Mouse (Mus musculus) hindbrain, embryonic 12.5 days (tissue): ENCODE results near the gene Zbed4. TPM values are rescaled to one million over a fixed set of nuclear protein-coding genes. Genes with fewer than 3 reads are reported as not detected.
"Not testable (repeated sequence)": the region's sequence is repeated elsewhere in the genome, so short reads cannot be mapped to it uniquely, and the experiment has no call there.

ENCODE experiments used
- ATAC-seq: fragments of 200-750 bp; cut with Nextera tagmentation; 2 replicates; pipeline ENCODE4 v1.8.0; 2017; ENCODE audit warnings: moderate TSS enrichment; ENCODE audit not compliant: low FRiP score
- H3K27ac ChIP-seq: fragments of 300-500 bp; sonication (generic); 2 replicates; pipeline ENCODE4 v1.5.1; 2016; ENCODE audit warnings: mild to moderate bottlenecking
- H3K27me3 ChIP-seq: fragments of 300-500 bp; sonication (generic); 2 replicates; pipeline ENCODE4 v1.6.1; 2016; ENCODE audit warnings: mild to moderate bottlenecking
- H3K36me3 ChIP-seq: fragments of 300-500 bp; sonication (generic); 2 replicates; pipeline ENCODE4 v1.6.1; 2016; ENCODE audit warnings: mild to moderate bottlenecking
- H3K4me1 ChIP-seq: fragments of 300-500 bp; sonication (generic); 2 replicates; pipeline ENCODE4 v1.6.1; 2016
- H3K4me2 ChIP-seq: fragments of 300-500 bp; sonication (generic); replicated peaks from 2 replicates; pipeline ENCODE4 v1.6.1; 2016; ENCODE audit warnings: mild to moderate bottlenecking
- H3K4me3 ChIP-seq: fragments of 300-500 bp; sonication (generic); 2 replicates; pipeline ENCODE4 v1.5.1; 2016; ENCODE audit warnings: mild to moderate bottlenecking
- H3K9ac ChIP-seq: fragments of 300-500 bp; sonication (generic); 2 replicates; pipeline ENCODE4 v1.6.1; 2016; ENCODE audit warnings: mild to moderate bottlenecking, moderate library complexity
- H3K9me3 ChIP-seq: fragments of 300-500 bp; sonication (generic); replicated peaks from 2 replicates; pipeline ENCODE4 v1.6.1; 2016; ENCODE audit warnings: mild to moderate bottlenecking
- WGBS: fragments of 180-500 bp; shearing (Covaris S2); methylation state at CpG from one replicate; pipeline ENCODE4 v1.1.7; 2016; 5-methylcytosine and 5-hydroxymethylcytosine counted together
- polyA plus RNA-seq: library from polyadenylated mRNA; unstranded; fragments of >200 nt; fragmentation: Nextera tagmentation; extraction: Ambion mirVana; gene quantifications from 2 replicates; pipeline ENCODE4 v1.2.1, GENCODE M21; 2016

Gene Zbed4
- polyA plus RNA-seq: 37.1 and 37.3 TPM in 2 replicates

GRCm38 (mm10) chr15:88751564-88752402, at the start of gene Zbed4:
Gene Zbed4 (plus strand): TSS chr15:88751660.
- peak within 1 kb of the TSS; percentile 77 for H3K4me2 ChIP-seq
- H3K27ac ChIP-seq: peak within 1 kb of the TSS; percentile 96
- peaks cover 15% of the 10 kb centered on the region for H3K36me3 ChIP-seq
- peak within 1 kb of the TSS; percentile 96 for H3K9ac ChIP-seq
- H3K4me1 ChIP-seq: peaks cover 23% of the 10 kb centered on the region
- peak; percentile 84 for ATAC-seq
- peak within 1 kb of the TSS; percentile 95 for H3K4me3 ChIP-seq
- under 1% methylated on average over 61 of the region's 119 CpGs for WGBS
- no peaks in the 10 kb centered on the region for H3K27me3 ChIP-seq
- no peaks in the 10 kb centered on the region for H3K9me3 ChIP-seq

GRCm38 (mm10) chr15:88702501-88702900, 49.0 kb upstream of the Zbed4 start:
- no peaks in the 10 kb centered on the region for H3K4me1 ChIP-seq
- no peak for ATAC-seq
- no peak overlapping the region for H3K4me3 ChIP-seq
- H3K36me3 ChIP-seq: peaks cover 93% of the 10 kb centered on the region
- H3K9me3 ChIP-seq: no peaks in the 10 kb centered on the region
- no peaks in the 10 kb centered on the region for H3K27me3 ChIP-seq
- H3K27ac ChIP-seq: no peak overlapping the region
- no peak overlapping the region for H3K4me2 ChIP-seq
- 72% methylated on average over 3 of the region's 3 CpGs for WGBS
- no peak overlapping the region for H3K9ac ChIP-seq

DNA sequence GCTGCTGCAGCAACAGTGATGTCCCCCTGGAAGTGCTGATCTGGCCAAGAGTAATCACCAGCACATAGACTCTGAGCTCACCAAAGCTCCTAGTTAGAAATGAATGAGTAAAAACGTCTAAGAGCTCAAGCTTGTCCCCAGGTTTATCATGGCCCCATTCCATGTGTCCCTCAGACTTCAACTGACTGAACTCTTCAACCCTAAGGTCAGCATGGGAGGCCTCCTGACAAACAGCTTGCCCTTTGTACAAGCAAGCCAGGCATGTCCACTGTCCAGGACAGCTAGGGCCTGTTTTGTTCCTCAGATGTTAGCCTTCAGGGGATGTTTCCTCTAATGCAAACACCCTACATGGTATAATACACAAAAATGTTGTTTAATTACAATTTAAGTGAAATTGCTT, 47.2 kb upstream of the Zbed4 start:
- H3K4me2 ChIP-seq: no peak overlapping the region
- no peak overlapping the region for H3K27ac ChIP-seq
- no peak for ATAC-seq
- H3K4me1 ChIP-seq: no peaks in the 10 kb centered on the region
- no peak overlapping the region for H3K4me3 ChIP-seq
- peaks cover 93% of the 10 kb centered on the region for H3K36me3 ChIP-seq
- H3K9ac ChIP-seq: no peak overlapping the region
- no peaks in the 10 kb centered on the region for H3K9me3 ChIP-seq
- H3K27me3 ChIP-seq: no peaks in the 10 kb centered on the region
- WGBS: 74% methylated on average over 1 of the region's 1 CpGs

DNA sequence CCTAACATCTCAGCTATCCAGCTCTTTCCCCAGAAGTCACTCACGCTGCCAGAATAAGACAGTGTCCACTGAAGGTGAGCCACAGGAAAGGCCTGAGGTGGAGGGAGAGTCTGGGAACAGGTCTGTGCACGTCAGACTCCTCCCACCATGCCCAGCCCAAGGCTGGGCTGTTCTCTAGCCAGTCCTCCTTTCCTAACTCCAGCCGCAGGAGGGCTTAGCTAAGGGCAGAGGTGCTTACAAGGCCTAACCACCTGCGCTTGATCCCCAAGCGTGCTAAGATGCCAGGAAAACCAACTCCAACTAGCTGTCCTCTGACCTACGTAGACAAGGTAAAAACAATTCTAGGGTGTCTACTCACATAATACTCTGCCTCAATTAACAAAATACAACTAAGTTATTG, 45.1 kb upstream of the Zbed4 start:
- H3K9me3 ChIP-seq: no peaks in the 10 kb centered on the region
- 95% methylated on average over 6 of the region's 6 CpGs for WGBS
- no peak overlapping the region for H3K4me3 ChIP-seq
- peaks cover 93% of the 10 kb centered on the region for H3K36me3 ChIP-seq
- no peaks in the 10 kb centered on the region for H3K27me3 ChIP-seq
- no peak overlapping the region for H3K4me2 ChIP-seq
- no peak overlapping the region for H3K9ac ChIP-seq
- no peak for ATAC-seq
- H3K27ac ChIP-seq: no peak overlapping the region
- no peaks in the 10 kb centered on the region for H3K4me1 ChIP-seq

DNA sequence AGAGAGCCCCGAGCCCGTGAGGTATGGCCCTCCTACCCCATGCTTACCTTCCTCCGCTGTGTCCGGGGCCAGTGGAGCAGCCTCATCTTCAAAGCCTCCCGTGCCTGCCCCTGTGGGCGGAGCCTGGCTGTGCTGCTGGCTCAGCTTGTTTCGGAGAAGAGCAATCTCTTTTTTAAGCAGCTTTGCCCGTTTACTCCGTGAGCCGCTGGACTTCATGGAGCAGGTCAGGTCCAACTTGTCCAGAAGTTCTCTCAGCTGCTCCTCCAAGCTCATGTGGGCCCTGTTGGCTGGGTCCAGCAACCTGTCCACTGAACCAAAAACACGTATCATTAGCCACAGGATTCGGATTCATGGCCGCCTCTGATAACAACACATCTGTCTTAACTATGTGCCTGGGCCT, 44.5 kb upstream of the Zbed4 start:
- peaks cover 95% of the 10 kb centered on the region for H3K36me3 ChIP-seq
- H3K4me2 ChIP-seq, H3K27me3 ChIP-seq, H3K4me1 ChIP-seq, H3K27ac ChIP-seq, ATAC-seq, H3K9me3 ChIP-seq, H3K9ac ChIP-seq, H3K4me3 ChIP-seq: not testable (repeated sequence)
- 82% methylated on average over 13 of the region's 13 CpGs for WGBS

GRCm38 (mm10) chr15:88708204-88708603, 43.3 kb upstream of the Zbed4 start:
- Histone ChIP-seq H3K9ac (no peak overlapping the region), H3K4me1 (no peaks in the 10 kb centered on the region), H3K36me3 (peaks cover 98% of the 10 kb centered on the region), H3K9me3 (no peaks in the 10 kb centered on the region), H3K27me3 (no peaks in the 10 kb centered on the region), H3K27ac (no peak overlapping the region), H3K4me2 (no peak overlapping the region), H3K4me3 (no peak overlapping the region)
- WGBS: 93% methylated on average over 5 of the region's 5 CpGs
- ATAC-seq: no peak

DNA sequence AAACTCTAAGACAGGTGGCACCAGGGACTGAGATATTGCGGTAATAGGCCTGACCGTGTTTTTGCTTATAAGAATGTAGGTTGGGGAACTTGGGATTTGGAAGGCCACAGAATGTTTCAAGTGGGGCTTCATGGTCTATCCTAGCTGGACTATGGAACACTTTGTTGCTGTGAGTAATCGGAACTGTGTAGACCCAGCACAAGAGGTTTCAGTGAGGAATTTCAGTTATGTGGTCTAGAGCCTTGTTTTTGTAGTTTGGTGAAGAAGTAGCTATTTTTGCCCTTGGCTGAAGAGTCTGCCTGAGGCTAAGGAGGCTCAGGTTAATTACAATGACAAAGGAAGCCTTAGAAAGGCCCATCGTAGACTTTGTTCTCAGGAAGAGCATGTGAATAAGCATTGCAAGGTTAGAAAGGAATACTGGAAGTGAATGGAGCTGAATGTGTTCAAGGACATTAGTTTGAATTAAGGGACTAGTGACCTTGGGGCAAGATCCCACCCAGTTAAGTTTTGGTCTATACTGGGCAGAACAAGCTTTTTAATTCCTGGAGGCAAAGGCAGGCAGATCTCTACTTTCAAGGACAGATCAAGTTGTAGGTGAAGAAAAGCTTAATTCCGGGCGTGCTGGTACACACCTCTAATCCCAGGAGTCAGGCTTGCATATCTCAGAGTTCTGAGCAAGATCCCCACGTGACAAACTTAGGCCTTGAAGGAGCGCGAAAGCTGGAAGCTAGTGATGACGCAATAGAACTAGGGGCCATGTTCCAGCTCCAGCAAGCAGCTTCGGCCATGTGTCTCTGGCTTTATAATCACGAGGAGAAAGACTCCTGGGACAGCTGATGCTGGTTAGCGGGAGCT, 42.6 kb upstream of the Zbed4 start:
- H3K4me2 ChIP-seq: no peak overlapping the region
- no peak overlapping the region for H3K4me3 ChIP-seq
- no peaks in the 10 kb centered on the region for H3K27me3 ChIP-seq
- 86% methylated on average over 13 of the region's 13 CpGs for WGBS
- H3K4me1 ChIP-seq: no peaks in the 10 kb centered on the region
- no peak overlapping the region for H3K9ac ChIP-seq
- no peaks in the 10 kb centered on the region for H3K9me3 ChIP-seq
- peaks cover 98% of the 10 kb centered on the region for H3K36me3 ChIP-seq
- H3K27ac ChIP-seq: no peak overlapping the region
- no peak for ATAC-seq

DNA sequence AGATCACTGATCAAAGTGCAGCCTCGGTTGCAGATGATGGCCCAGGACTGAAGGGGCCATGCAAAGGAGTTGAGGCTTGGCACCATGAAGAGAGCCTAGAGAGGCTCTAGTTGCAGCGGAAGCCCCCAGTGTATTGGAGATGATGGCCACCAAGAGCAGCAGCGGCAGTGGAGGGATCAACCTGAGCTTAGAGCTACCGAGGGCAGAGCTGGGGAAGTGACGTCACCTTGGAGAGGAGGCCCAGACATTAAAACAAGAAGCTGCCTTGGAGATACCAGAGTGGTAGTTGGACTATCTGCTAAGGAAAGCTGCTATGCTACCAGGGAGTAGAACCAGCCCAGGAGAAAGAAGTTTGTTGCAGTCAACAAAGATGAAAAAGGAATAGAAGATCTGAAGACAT, 41.6 kb upstream of the Zbed4 start:
- H3K27me3 ChIP-seq: no peaks in the 10 kb centered on the region
- no peaks in the 10 kb centered on the region for H3K4me1 ChIP-seq
- no peak overlapping the region for H3K4me3 ChIP-seq
- H3K4me2 ChIP-seq: no peak overlapping the region
- peaks cover 99% of the 10 kb centered on the region for H3K36me3 ChIP-seq
- no peaks in the 10 kb centered on the region for H3K9me3 ChIP-seq
- 92% methylated on average over 5 of the region's 5 CpGs for WGBS
- no peak overlapping the region for H3K27ac ChIP-seq
- no peak overlapping the region for H3K9ac ChIP-seq
- no peak for ATAC-seq

DNA sequence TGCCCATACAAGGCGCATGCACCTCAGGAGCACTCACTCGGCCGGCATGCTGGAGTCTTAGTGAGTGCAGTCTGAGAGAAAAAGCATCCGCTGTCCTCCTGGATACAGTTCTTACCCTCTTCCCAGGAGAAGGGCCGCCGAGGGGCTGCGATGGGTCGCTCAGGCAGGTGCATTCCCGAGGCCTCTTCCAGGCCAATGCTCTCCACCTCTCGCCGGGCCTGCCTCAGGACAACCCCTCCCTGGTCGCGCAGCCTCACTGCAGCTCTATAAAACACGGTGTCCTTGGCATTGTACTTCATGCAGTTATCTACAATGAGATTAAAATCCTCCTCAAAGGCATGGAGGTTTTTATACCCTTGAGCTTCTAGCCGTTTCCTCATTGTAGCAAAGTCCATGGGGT, 39.0 kb upstream of the Zbed4 start:
- peaks cover 96% of the 10 kb centered on the region for H3K36me3 ChIP-seq

DNA sequence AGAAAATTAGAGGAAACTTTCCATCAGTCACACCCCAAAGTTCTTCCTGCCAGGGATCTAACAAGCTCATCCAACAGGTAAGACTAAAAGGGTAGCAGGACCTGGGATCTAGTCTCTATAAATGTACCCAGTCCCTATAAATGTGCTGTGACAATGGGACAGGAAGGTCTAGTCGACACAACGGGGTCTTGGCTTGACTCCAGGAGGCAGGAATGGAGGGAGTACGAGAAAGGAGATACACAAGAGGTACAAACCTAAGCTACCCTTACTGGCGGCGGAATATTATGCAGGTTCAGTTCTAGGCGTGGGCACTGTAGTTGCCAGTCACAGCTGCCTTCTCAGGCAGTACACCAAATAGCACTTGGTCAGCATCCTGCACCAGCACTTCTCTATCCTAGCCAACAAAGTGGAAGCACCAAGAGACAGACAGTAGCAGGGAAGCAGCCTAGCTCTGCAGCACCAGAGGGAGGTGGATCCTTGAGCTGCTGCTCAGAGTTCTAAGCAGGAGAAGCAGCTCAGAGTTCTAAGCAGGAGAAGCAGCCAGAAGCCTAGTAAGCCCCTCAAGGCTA, 37.4 kb upstream of the Zbed4 start:
- no peaks in the 10 kb centered on the region for H3K9me3 ChIP-seq
- H3K9ac ChIP-seq: no peak overlapping the region
- H3K36me3 ChIP-seq: peaks cover 86% of the 10 kb centered on the region
- ATAC-seq: no peak
- no peak overlapping the region for H3K4me3 ChIP-seq
- no peaks in the 10 kb centered on the region for H3K27me3 ChIP-seq
- no peak overlapping the region for H3K27ac ChIP-seq
- no peak overlapping the region for H3K4me2 ChIP-seq
- WGBS: 89% methylated on average over 6 of the region's 6 CpGs
- H3K4me1 ChIP-seq: no peaks in the 10 kb centered on the region

More for the DNA sequence above, 39.0 kb upstream of the Zbed4 start:
- Histone ChIP-seq H3K4me1 (no peaks in the 10 kb centered on the region), H3K4me2 (no peak overlapping the region), H3K27ac (no peak overlapping the region), H3K27me3 (no peaks in the 10 kb centered on the region), H3K4me3 (no peak overlapping the region), H3K9me3 (no peaks in the 10 kb centered on the region), H3K9ac (no peak overlapping the region)
- WGBS: 95% methylated on average over 15 of the region's 15 CpGs
- ATAC-seq: no peak

DNA sequence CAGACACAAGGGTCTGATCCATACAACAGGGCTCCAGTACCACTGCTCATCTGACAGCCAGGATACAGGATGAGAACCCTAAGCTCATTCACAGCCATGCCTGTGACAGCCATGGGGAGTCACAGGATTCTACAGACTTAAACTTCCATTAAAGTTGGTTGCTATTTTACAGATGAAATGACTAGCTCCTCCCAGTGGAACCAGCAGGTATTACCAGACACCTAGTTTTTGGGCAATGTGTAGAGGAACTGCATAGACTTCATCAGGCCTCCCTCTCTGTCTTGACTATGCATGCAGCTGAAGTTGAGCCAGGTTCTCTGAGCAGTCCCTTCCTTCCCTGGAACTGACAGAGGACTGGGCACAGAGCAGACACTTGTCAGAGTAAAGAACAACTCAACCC, 35.1 kb upstream of the Zbed4 start:
- Histone ChIP-seq H3K27ac (no peak overlapping the region), H3K4me1 (no peaks in the 10 kb centered on the region), H3K36me3 (peaks cover 68% of the 10 kb centered on the region), H3K9ac (no peak overlapping the region), H3K27me3 (no peaks in the 10 kb centered on the region), H3K9me3 (no peaks in the 10 kb centered on the region), H3K4me2 (no peak overlapping the region), H3K4me3 (no peak overlapping the region)
- ATAC-seq: no peak

DNA sequence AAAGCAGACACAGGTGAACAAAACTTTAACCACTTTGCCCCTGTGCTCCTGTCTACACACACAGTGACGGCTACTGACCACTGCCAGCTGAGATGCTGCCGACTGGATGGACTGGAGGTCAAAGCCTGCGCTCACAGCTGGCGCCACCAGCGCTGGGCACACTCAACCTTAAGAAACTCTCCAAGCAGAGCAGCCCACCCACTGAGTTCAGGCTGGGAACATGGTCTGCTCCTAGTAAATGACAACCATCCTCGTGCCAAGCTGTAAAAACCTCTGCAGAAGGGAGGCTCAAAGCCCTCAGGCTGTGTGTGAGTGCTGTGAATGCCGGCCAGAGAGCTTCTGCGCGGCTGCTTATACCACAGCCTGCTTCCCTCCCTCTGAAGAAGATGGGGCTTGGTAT, 34.2 kb upstream of the Zbed4 start:
- Histone ChIP-seq H3K27ac (no peak overlapping the region), H3K27me3 (no peaks in the 10 kb centered on the region), H3K9ac (no peak overlapping the region), H3K4me2 (no peak overlapping the region), H3K4me3 (no peak overlapping the region), H3K9me3 (no peaks in the 10 kb centered on the region), H3K4me1 (no peaks in the 10 kb centered on the region), H3K36me3 (peaks cover 66% of the 10 kb centered on the region)
- WGBS: 67% methylated on average over 9 of the region's 9 CpGs
- ATAC-seq: no peak
